Mouse (Mus musculus) embryonic facial prominence, embryonic 14.5 days (tissue): ENCODE results near the gene Csnk2b. TPM values are rescaled to one million over a fixed set of nuclear protein-coding genes. Genes with fewer than 3 reads are reported as not detected.

ENCODE experiments used
- ATAC-seq: fragments of 200-750 bp; cut with Nextera tagmentation; 2 replicates; pipeline ENCODE4 v1.8.0; 2017; ENCODE audit warnings: low read depth, moderate number of reproducible peaks, moderate TSS enrichment
- DNase-seq: peaks from one replicate; pipeline ENCODE4 v3.0.0-alpha.2; 2015; ENCODE audit warnings: low spot score
- H3K27ac ChIP-seq: fragments of 300-500 bp; sonication (generic); replicated peaks from 2 replicates; pipeline ENCODE4 v1.5.1; 2014; ENCODE audit warnings: low read depth, mild to moderate bottlenecking, low read length, moderate library complexity
- H3K27me3 ChIP-seq: fragments of 300-500 bp; sonication (generic); replicated peaks from 2 replicates; pipeline ENCODE4 v1.6.1; 2014; ENCODE audit warnings: low read length; ENCODE audit not compliant: control insufficient read depth, insufficient read depth
- H3K36me3 ChIP-seq: fragments of 300-500 bp; sonication (generic); 2 replicates; pipeline ENCODE4 v1.6.1; 2014; ENCODE audit warnings: low read length, mixed read lengths; ENCODE audit not compliant: control insufficient read depth, insufficient read depth
- H3K4me1 ChIP-seq: fragments of 300-500 bp; sonication (generic); 2 replicates; pipeline ENCODE4 v1.6.1; 2014; ENCODE audit warnings: antibody characterized with exemption, low read length; ENCODE audit not compliant: control insufficient read depth, insufficient read depth
- H3K4me2 ChIP-seq: fragments of 300-500 bp; sonication (generic); 2 replicates; pipeline ENCODE4 v1.6.1; 2014; ENCODE audit warnings: low read depth, mild to moderate bottlenecking, low read length, moderate library complexity, mixed read lengths
- H3K4me3 ChIP-seq: fragments of 300-500 bp; sonication (generic); 2 replicates; pipeline ENCODE4 v1.5.1; 2014; ENCODE audit warnings: low read depth, mild to moderate bottlenecking, low read length
- H3K9ac ChIP-seq: fragments of 300-500 bp; sonication (generic); 2 replicates; pipeline ENCODE4 v1.6.1; 2014; ENCODE audit warnings: low read depth, mild to moderate bottlenecking, low read length, moderate library complexity, mixed read lengths
- H3K9me3 ChIP-seq: fragments of 300-500 bp; sonication (generic); 2 replicates; pipeline ENCODE4 v1.6.1; 2016; ENCODE audit warnings: low read length; ENCODE audit not compliant: control insufficient read depth
- WGBS: fragments of 180-500 bp; shearing (Covaris S2); extraction: QIAGEN DNeasy Blood & Tissue Kit; methylation state at CpG from one replicate; pipeline ENCODE4 v1.1.7; 2014; 5-methylcytosine and 5-hydroxymethylcytosine counted together
- polyA plus RNA-seq: library from polyadenylated mRNA; unstranded; fragments of >200 nt; fragmentation: Nextera tagmentation; extraction: Ambion mirVana; gene quantifications from 2 replicates; pipeline ENCODE4 v1.2.1, GENCODE M21; 2014

Gene Csnk2b
- polyA plus RNA-seq, 1 experiment from 2014 or later, result 279 TPM

- no peaks in the 10 kb centered on the region for H3K36me3 ChIP-seq
- H3K4me1 ChIP-seq, result no peaks in the 10 kb centered on the region
- no peak overlapping the region for H3K9ac ChIP-seq
- DNase-seq (no peak), ATAC-seq (no peak)
- no peaks in the 10 kb centered on the region for H3K9me3 ChIP-seq
- WGBS, result 73% methylated on average over 9 of the region's 9 CpGs
- H3K27ac ChIP-seq, result no peak overlapping the region
- 0 out of 2 replicates have a peak, but pooled peaks cover 8% of the 10 kb centered on the region for H3K27me3 ChIP-seq
- H3K4me3 ChIP-seq, result no peak overlapping the region
- no peak overlapping the region for H3K4me2 ChIP-seq
Observed at GRCm38 (mm10) chr17:35071454-35071853, 50.4 kb downstream of the Csnk2b start.

GRCm38 (mm10) chr17:35070556-35071229, 51.2 kb downstream of the Csnk2b start:
- DNase-seq (no peak), ATAC-seq (no peak)
- no peak overlapping the region for H3K27ac ChIP-seq
- no peak overlapping the region for H3K9ac ChIP-seq
- H3K4me3 ChIP-seq, result no peak overlapping the region
- no peaks in the 10 kb centered on the region for H3K4me1 ChIP-seq
- no peaks in the 10 kb centered on the region for H3K9me3 ChIP-seq
- H3K36me3 ChIP-seq, result no peaks in the 10 kb centered on the region
- H3K4me2 ChIP-seq, result no peak overlapping the region
- WGBS, result 32% methylated on average over 6 of the region's 6 CpGs
- H3K27me3 ChIP-seq, result peaks cover 13% of the 10 kb centered on the region; the same call in 1 of the 2 replicates

DNA sequence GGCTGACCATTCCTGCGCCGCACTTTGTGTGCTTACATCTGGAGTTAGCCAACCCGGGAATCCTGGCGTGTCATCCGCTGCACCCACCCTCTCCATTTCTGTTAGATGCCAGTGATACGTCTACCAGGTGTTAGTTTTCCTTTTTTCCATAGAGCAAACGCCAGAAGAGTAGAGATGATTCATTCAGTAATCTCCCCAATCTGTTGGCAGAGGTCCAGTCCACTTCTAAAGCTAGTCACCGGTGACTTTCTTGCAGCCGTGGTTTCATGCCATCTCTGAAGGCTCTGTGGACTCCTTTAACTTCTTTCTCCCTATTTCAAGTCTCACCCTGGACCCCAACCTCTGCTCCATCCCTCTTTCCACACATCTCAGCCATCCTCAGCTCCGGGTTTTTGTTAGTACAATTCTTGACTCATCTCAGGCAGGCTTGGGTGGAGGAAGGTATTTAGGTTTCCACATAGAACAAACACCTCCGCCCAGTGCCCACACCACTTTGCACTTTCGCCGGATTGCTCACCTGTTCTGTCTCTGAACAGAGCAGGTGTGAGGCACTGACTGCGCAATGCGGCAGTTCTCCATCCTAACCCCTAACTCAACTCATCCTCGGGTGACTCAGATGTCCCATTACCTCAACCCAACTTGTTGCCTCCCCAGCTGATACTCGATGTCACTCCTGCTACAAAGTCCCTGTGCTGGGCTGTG, 53.5 kb downstream of the Csnk2b start:
- Histone ChIP-seq H3K9ac (no peak overlapping the region), H3K9me3 (no peaks in the 10 kb centered on the region), H3K36me3 (no peaks in the 10 kb centered on the region; the same call in 1 of the 2 replicates), H3K4me1 (peaks cover 6% of the 10 kb centered on the region; the same call in 1 of the 2 replicates), H3K4me2 (no peak overlapping the region), H3K4me3 (no peak overlapping the region), H3K27me3 (peaks cover 20% of the 10 kb centered on the region), H3K27ac (no peak overlapping the region)
- ATAC-seq (no peak), DNase-seq (no peak)
- WGBS, result 71% methylated on average over 17 of the region's 17 CpGs

Other genes starting within 250 kb of the Csnk2b start
- gene Zbtb12, start 242.6 kb downstream of the Csnk2b start, polyA plus RNA-seq, result 0.83 and 1.0 TPM in 2 replicates
- gene Gm20547, start 240.0 kb downstream of the Csnk2b start, polyA plus RNA-seq, result not detected in 2 replicates
- 4.0 and 5.6 TPM in 2 replicates for gene C2, start 223.8 kb downstream of the Csnk2b start, polyA plus RNA-seq
- 61.0 and 65.7 TPM in 2 replicates for gene Ehmt2, start 223.6 kb downstream of the Csnk2b start, polyA plus RNA-seq
- gene Slc44a4, start 207.6 kb downstream of the Csnk2b start, polyA plus RNA-seq, result 0.14 and 0.53 TPM in 2 replicates
- gene Neu1, start 190.8 kb downstream of the Csnk2b start, polyA plus RNA-seq, result 15.0 and 15.4 TPM in 2 replicates
- gene Hspa1b, start 162.8 kb downstream of the Csnk2b start, polyA plus RNA-seq, result 0.69 and 2.3 TPM in 2 replicates
- gene Gm20481, start 152.1 kb downstream of the Csnk2b start, polyA plus RNA-seq, result not detected in 2 replicates
- gene Hspa1a, start 149.9 kb downstream of the Csnk2b start, polyA plus RNA-seq, result 7.3 TPM in 2 replicates
- 0.99 and 1.0 TPM in 2 replicates for gene Hspa1l, start 149.3 kb downstream of the Csnk2b start, polyA plus RNA-seq
- gene Lsm2, start 140.2 kb downstream of the Csnk2b start, polyA plus RNA-seq, result 151 and 159 TPM in 2 replicates
- gene Vars, start 121.1 kb downstream of the Csnk2b start, polyA plus RNA-seq, result 80.3 and 87.7 TPM in 2 replicates
- 0.07 and 0.20 TPM in 2 replicates for gene Vwa7, start 105.5 kb downstream of the Csnk2b start, polyA plus RNA-seq
- gene Sapcd1, start 94.0 kb downstream of the Csnk2b start, polyA plus RNA-seq, result 12.2 and 16.5 TPM in 2 replicates
- 2.5 and 3.4 TPM in 2 replicates for gene Msh5, start 75.3 kb downstream of the Csnk2b start, polyA plus RNA-seq
- 90.9 and 96.9 TPM in 2 replicates for gene Clic1, start 72.1 kb downstream of the Csnk2b start, polyA plus RNA-seq
- gene Ddah2, start 63.0 kb downstream of the Csnk2b start, polyA plus RNA-seq, result 291 and 341 TPM in 2 replicates
- gene Ly6g6c, start 56.7 kb downstream of the Csnk2b start, polyA plus RNA-seq, result 9.5 and 21.2 TPM in 2 replicates
- gene Mpig6b, start 55.9 kb downstream of the Csnk2b start, polyA plus RNA-seq, result 0.55 and 0.96 TPM in 2 replicates
- 9.4 and 11.8 TPM in 2 replicates for gene Ly6g6e, start 45.2 kb downstream of the Csnk2b start, polyA plus RNA-seq
- gene Ly6g6d, start 44.0 kb downstream of the Csnk2b start, polyA plus RNA-seq, result 0.46 and 1.4 TPM in 2 replicates
- gene Ly6g6f, start 36.4 kb downstream of the Csnk2b start, polyA plus RNA-seq, result 0.18 TPM in 1 of 2 replicates, not detected in the other
- gene Abhd16a, start 32.8 kb downstream of the Csnk2b start, polyA plus RNA-seq, result 77.2 and 92.3 TPM in 2 replicates
- gene Ly6g5c, start 13.8 kb downstream of the Csnk2b start, polyA plus RNA-seq, result not detected in 2 replicates
- 0.41 and 0.70 TPM in 2 replicates for gene Ly6g5b, start 6.6 kb downstream of the Csnk2b start, polyA plus RNA-seq
- 13.0 and 13.4 TPM in 2 replicates for gene Gpank1, start 598 bp downstream of the Csnk2b start, polyA plus RNA-seq
- 5.6 and 6.0 TPM in 2 replicates for gene D17H6S53E, start 4.3 kb upstream of the Csnk2b start, polyA plus RNA-seq
- gene Apom, start 10.0 kb upstream of the Csnk2b start, polyA plus RNA-seq, result 0.28 TPM in 1 of 2 replicates, not detected in the other
- gene Bag6, start 13.1 kb upstream of the Csnk2b start, polyA plus RNA-seq, result 72.2 and 77.3 TPM in 2 replicates
- 151 and 172 TPM in 2 replicates for gene Prrc2a, start 42.8 kb upstream of the Csnk2b start, polyA plus RNA-seq
- gene Aif1, start 54.0 kb upstream of the Csnk2b start, polyA plus RNA-seq, result 16.5 and 17.7 TPM in 2 replicates
- gene Lst1, start 66.4 kb upstream of the Csnk2b start, polyA plus RNA-seq, result 22.2 and 26.9 TPM in 2 replicates
- gene Ltb, start 72.4 kb upstream of the Csnk2b start, polyA plus RNA-seq, result 2.0 and 3.3 TPM in 2 replicates
- 0.62 and 0.74 TPM in 2 replicates for gene Tnf, start 80.0 kb upstream of the Csnk2b start, polyA plus RNA-seq
- 0.34 and 0.40 TPM in 2 replicates for gene Lta, start 83.3 kb upstream of the Csnk2b start, polyA plus RNA-seq
- gene Gm16181, start 98.8 kb upstream of the Csnk2b start, polyA plus RNA-seq, result 0.47 TPM in 1 of 2 replicates, not detected in the other
- gene Atp6v1g2, start 111.6 kb upstream of the Csnk2b start, polyA plus RNA-seq, result 5.1 and 5.2 TPM in 2 replicates
- gene Nfkbil1, start 113.7 kb upstream of the Csnk2b start, polyA plus RNA-seq, result 3.3 and 4.8 TPM in 2 replicates
- 347 and 431 TPM in 2 replicates for gene Ddx39b, start 119.7 kb upstream of the Csnk2b start, polyA plus RNA-seq
- gene H2-D1, start 140.7 kb upstream of the Csnk2b start, polyA plus RNA-seq, result 46.9 and 51.7 TPM in 2 replicates
- 0.25 TPM in 1 of 2 replicates, not detected in the other for gene H2-Q1, start 198.4 kb upstream of the Csnk2b start, polyA plus RNA-seq
- gene H2-Q2, start 220.2 kb upstream of the Csnk2b start, polyA plus RNA-seq, result 0.22 and 0.62 TPM in 2 replicates